21 mouse cellular contexts compared by ENCODE assay signal in the genomic region with DNA sequence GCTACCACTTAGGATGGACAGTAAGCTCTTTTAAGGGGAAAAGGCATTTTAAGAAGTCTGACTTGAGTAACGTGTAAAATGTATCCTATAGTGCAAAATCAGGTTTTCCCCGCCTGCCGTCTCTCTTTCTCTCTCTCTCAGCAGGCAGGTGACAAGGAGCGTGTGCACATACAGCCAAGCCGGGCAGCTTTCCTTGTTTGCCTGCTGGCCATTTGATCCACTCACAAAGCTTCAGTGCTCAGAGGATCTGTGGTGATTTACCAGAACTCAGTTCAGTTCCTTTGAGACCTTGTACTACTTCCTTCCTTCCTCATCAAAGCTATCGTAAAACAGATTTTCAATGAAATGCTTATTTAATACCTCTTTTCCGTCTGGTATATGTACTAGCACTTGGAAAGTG.
A peak's percentile ranks its signal among the peaks of the same experiment; 100 is the strongest.
DNase-seq lines count a peak whose midpoint lies in the region; ATAC-seq and TF ChIP-seq lines count a peak whose summit lies in the region.
"Had no signal": no experiment of that assay in that cellular context is flagged by ENCODE, and none has a peak within 500 bp of the region (broad histone marks: within the 10 kb centered on the region; RNA-seq: fewer than 3 reads in every experiment).

No protein-coding gene starts in this region.

- H3K4me2 ChIP-seq in forebrain, embryonic 15.5 days (replicated peaks), result no peak overlapping the region
- H3K4me2 ChIP-seq in forebrain, embryonic 14.5 days (ENCODE audit: low read length), result no peak overlapping the region
- no peak overlapping the region for H3K4me2 ChIP-seq in hindbrain, embryonic 16.5 days (ENCODE audit: low read length)
- no peak overlapping the region for H3K4me2 ChIP-seq in hindbrain, embryonic 12.5 days (replicated peaks)
- H3K4me2 ChIP-seq in midbrain, embryonic 11.5 days, result no peak overlapping the region
- H3K4me2 ChIP-seq in midbrain, postnatal 0 days (ENCODE audit: low read depth, low read length, poor library complexity, severe bottlenecking), result no peak overlapping the region
- H3K4me2 ChIP-seq: forebrain, embryonic 13.5 days; hindbrain, embryonic 14.5 days; intestine, embryonic 15.5 days had no signal

- peaks cover 31% of the 10 kb centered on the region for H3K4me1 ChIP-seq in forebrain, embryonic 15.5 days
- H3K4me1 ChIP-seq in forebrain, embryonic 14.5 days (ENCODE audit: control insufficient read depth, insufficient read depth, low read length), result peaks cover 17% of the 10 kb centered on the region; the same call in 1 of the 2 replicates
- peaks cover 9% of the 10 kb centered on the region; the same call in 1 of the 2 replicates for H3K4me1 ChIP-seq in hindbrain, embryonic 16.5 days (ENCODE audit: control insufficient read depth, insufficient read depth, low read depth, low read length)
- peaks cover 9% of the 10 kb centered on the region; the same call in 1 of the 2 replicates for H3K4me1 ChIP-seq in hindbrain, embryonic 12.5 days
- H3K4me1 ChIP-seq in midbrain, embryonic 11.5 days (ENCODE audit: control insufficient read depth, insufficient read depth, low read length), result no peaks in the 10 kb centered on the region
- no peaks in the 10 kb centered on the region for H3K4me1 ChIP-seq in midbrain, postnatal 0 days (ENCODE audit: insufficient read depth, low read length)
- H3K4me1 ChIP-seq: intestine, embryonic 15.5 days had no signal

- no peaks in the 10 kb centered on the region for H3K36me3 ChIP-seq in forebrain, embryonic 15.5 days
- H3K36me3 ChIP-seq in forebrain, embryonic 14.5 days (ENCODE audit: control insufficient read depth, insufficient read depth, low read length), result no peaks in the 10 kb centered on the region
- no peaks in the 10 kb centered on the region for H3K36me3 ChIP-seq in hindbrain, embryonic 16.5 days (ENCODE audit: control insufficient read depth, insufficient read depth, low read length)
- H3K36me3 ChIP-seq in hindbrain, embryonic 12.5 days, result no peaks in the 10 kb centered on the region
- H3K36me3 ChIP-seq in midbrain, embryonic 11.5 days (ENCODE audit: control insufficient read depth, insufficient read depth, low read length), result no peaks in the 10 kb centered on the region; the same call in 1 of the 2 replicates
- no peaks in the 10 kb centered on the region for H3K36me3 ChIP-seq in midbrain, postnatal 0 days (ENCODE audit: insufficient read depth, low read length)
- H3K36me3 ChIP-seq: intestine, embryonic 15.5 days had no signal

- no peak for DNase-seq in forebrain, embryonic 14.5 days (ENCODE audit: low spot score)
- peak; percentile 60 for DNase-seq in midbrain, embryonic 11.5 days (ENCODE audit: low spot score, missing footprints)
- DNase-seq in midbrain, postnatal 0 days (ENCODE audit: low spot score), result no peak
- no peak for DNase-seq in spleen, adult 18-20 months
- DNase-seq: adrenal gland, adult 2 months; adrenal gland, postnatal 14 days; cerebellum, adult 18-20 months; cerebellum, adult 9-10 months; cerebellum, postnatal 36 days; gastrocnemius, postnatal 25 days; heart, adult 2 months; kidney, adult 11 months had no signal

- no peak for ATAC-seq in forebrain, embryonic 15.5 days (replicated peaks)
- ATAC-seq in forebrain, embryonic 14.5 days, result no peak
- no peak for ATAC-seq in hindbrain, embryonic 16.5 days
- ATAC-seq in hindbrain, embryonic 12.5 days (ENCODE audit: low FRiP score), result no peak
- ATAC-seq in midbrain, embryonic 11.5 days (ENCODE audit: low FRiP score), result no peak
- ATAC-seq in midbrain, postnatal 0 days (ENCODE audit: low FRiP score), result no peak
- ATAC-seq: CD4-positive, CD25-positive, alpha-beta regulatory T cell, adult 4 months; forebrain, embryonic 13.5 days; intestine, embryonic 15.5 days had no signal

- no peak overlapping the region for H3K9ac ChIP-seq in forebrain, embryonic 15.5 days (replicated peaks)
- no peak overlapping the region; the same call in 1 of the 2 replicates for H3K9ac ChIP-seq in forebrain, embryonic 14.5 days (ENCODE audit: low read length)
- no peak overlapping the region for H3K9ac ChIP-seq in hindbrain, embryonic 16.5 days (ENCODE audit: low read depth, low read length)
- no peak overlapping the region for H3K9ac ChIP-seq in hindbrain, embryonic 12.5 days
- H3K9ac ChIP-seq in midbrain, embryonic 11.5 days (ENCODE audit: low read length), result no peak overlapping the region
- H3K9ac ChIP-seq in midbrain, postnatal 0 days (replicated peaks; ENCODE audit: low read length, poor library complexity, severe bottlenecking), result no peak overlapping the region
- H3K9ac ChIP-seq: forebrain, embryonic 13.5 days; hindbrain, embryonic 14.5 days; intestine, embryonic 15.5 days had no signal

- WGBS in forebrain, embryonic 15.5 days, result 34% methylated on average over 7 of the region's 7 CpGs
- WGBS in forebrain, embryonic 14.5 days, result 41% methylated on average over 7 of the region's 7 CpGs
- WGBS in hindbrain, embryonic 16.5 days, result 57% methylated on average over 7 of the region's 7 CpGs
- 75% methylated on average over 7 of the region's 7 CpGs for WGBS in hindbrain, embryonic 12.5 days
- WGBS in midbrain, embryonic 11.5 days, result 72% methylated on average over 7 of the region's 7 CpGs
- 45% methylated on average over 7 of the region's 7 CpGs for WGBS in midbrain, postnatal 0 days

- H3K27me3 ChIP-seq in forebrain, embryonic 15.5 days, result no peaks in the 10 kb centered on the region
- H3K27me3 ChIP-seq in forebrain, embryonic 14.5 days (replicated peaks; ENCODE audit: control insufficient read depth, insufficient read depth, low read length), result no peaks in the 10 kb centered on the region
- H3K27me3 ChIP-seq in hindbrain, embryonic 16.5 days (replicated peaks; ENCODE audit: control insufficient read depth, insufficient read depth, low read length), result no peaks in the 10 kb centered on the region
- H3K27me3 ChIP-seq in hindbrain, embryonic 12.5 days, result no peaks in the 10 kb centered on the region
- no peaks in the 10 kb centered on the region for H3K27me3 ChIP-seq in midbrain, embryonic 11.5 days (ENCODE audit: control insufficient read depth, insufficient read depth, low read length)
- no peaks in the 10 kb centered on the region for H3K27me3 ChIP-seq in midbrain, postnatal 0 days (ENCODE audit: insufficient read depth, low read length)
- H3K27me3 ChIP-seq: forebrain, embryonic 13.5 days; intestine, embryonic 15.5 days had no signal

- H3K9me3 ChIP-seq in forebrain, embryonic 15.5 days, result no peaks in the 10 kb centered on the region
- H3K9me3 ChIP-seq in forebrain, embryonic 14.5 days (replicated peaks; ENCODE audit: control insufficient read depth, low read length), result no peaks in the 10 kb centered on the region
- H3K9me3 ChIP-seq in hindbrain, embryonic 16.5 days (ENCODE audit: control insufficient read depth, low read length), result no peaks in the 10 kb centered on the region
- no peaks in the 10 kb centered on the region for H3K9me3 ChIP-seq in hindbrain, embryonic 12.5 days (replicated peaks)
- H3K9me3 ChIP-seq in midbrain, embryonic 11.5 days (ENCODE audit: control insufficient read depth, low read length), result no peaks in the 10 kb centered on the region
- H3K9me3 ChIP-seq in midbrain, postnatal 0 days (ENCODE audit: low read length), result no peaks in the 10 kb centered on the region
- H3K9me3 ChIP-seq: forebrain, embryonic 10.5 days; forebrain, embryonic 13.5 days; heart, embryonic 10.5 days; intestine, embryonic 15.5 days had no signal

- no peak overlapping the region for H3K4me3 ChIP-seq in forebrain, embryonic 15.5 days
- H3K4me3 ChIP-seq in forebrain, embryonic 14.5 days (ENCODE audit: low read depth, low read length), result no peak overlapping the region
- H3K4me3 ChIP-seq in hindbrain, embryonic 16.5 days (ENCODE audit: low read length), result no peak overlapping the region
- H3K4me3 ChIP-seq in hindbrain, embryonic 12.5 days, result no peak overlapping the region
- no peak overlapping the region for H3K4me3 ChIP-seq in midbrain, embryonic 11.5 days (ENCODE audit: low read depth, low read length)
- no peak overlapping the region for H3K4me3 ChIP-seq in midbrain, postnatal 0 days (ENCODE audit: low read depth, low read length)
- H3K4me3 ChIP-seq: forebrain, embryonic 10.5 days; forebrain, embryonic 13.5 days; heart, adult 2 months; heart, embryonic 10.5 days; intestine, embryonic 15.5 days had no signal

- no peak for TF ChIP-seq CTCF in midbrain, postnatal 0 days (IDR thresholded peaks at IDR 0.05)

- 0 out of 2 replicates have a peak overlapping the region, but pooled peaks have one; percentile 19 for H3K27ac ChIP-seq in forebrain, embryonic 15.5 days (replicated peaks)
- no peak overlapping the region for H3K27ac ChIP-seq in forebrain, embryonic 14.5 days (ENCODE audit: low read depth, low read length)
- 0 out of 2 replicates have a peak overlapping the region, but pooled peaks have one; percentile 42 for H3K27ac ChIP-seq in hindbrain, embryonic 16.5 days (ENCODE audit: low read depth, low read length)
- no peak overlapping the region for H3K27ac ChIP-seq in hindbrain, embryonic 12.5 days
- no peak overlapping the region for H3K27ac ChIP-seq in midbrain, embryonic 11.5 days (ENCODE audit: low read depth, low read length)
- no peak overlapping the region for H3K27ac ChIP-seq in midbrain, postnatal 0 days (ENCODE audit: low read depth, low read length)
- H3K27ac ChIP-seq: forebrain, embryonic 10.5 days; forebrain, embryonic 13.5 days; heart, adult 2 months; heart, embryonic 10.5 days; hindbrain, embryonic 14.5 days; intestine, embryonic 15.5 days had no signal

Comparison
In these comparisons a context has a peak if more than half of its experiments do, and no peak if none do; other contexts are left out.
1. H3K27ac ChIP-seq: peak in forebrain, embryonic 15.5 days (single experiment) and hindbrain, embryonic 16.5 days (single experiment); none in forebrain, embryonic 14.5 days (single experiment), hindbrain, embryonic 12.5 days (single experiment), midbrain, embryonic 11.5 days (single experiment) and midbrain, postnatal 0 days (single experiment).